In the genomic region with DNA sequence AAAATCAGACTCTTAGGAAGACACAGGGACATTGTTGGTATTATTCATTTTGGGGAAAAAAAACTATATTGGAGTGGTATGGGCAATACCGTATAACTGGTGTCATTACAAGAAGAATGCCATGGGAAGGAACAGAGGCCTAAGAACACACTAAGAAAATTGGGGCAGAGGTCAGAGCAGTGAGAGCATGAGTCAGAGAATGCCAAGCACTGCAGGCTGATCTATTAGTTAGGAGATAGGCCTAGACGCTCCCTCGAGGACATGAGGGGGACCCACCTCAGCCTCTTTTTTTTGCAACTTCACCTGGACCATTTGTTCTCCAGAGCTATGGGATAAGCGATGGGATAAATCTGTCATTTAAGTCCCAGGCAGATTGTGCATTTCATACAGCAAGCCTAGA, we compare ENCODE assay signal across 24 mouse cellular contexts. TPM values are rescaled to one million over a fixed set of nuclear protein-coding genes. Genes with fewer than 3 reads are reported as not detected.
"Had no signal": no experiment of that assay in that cellular context is flagged by ENCODE, and none has a peak within 500 bp of the region (broad histone marks: within the 10 kb centered on the region; RNA-seq: fewer than 3 reads in every experiment).

No protein-coding gene starts in this region.

- DNase-seq: gastrocnemius, postnatal 10 days; gastrocnemius, postnatal 25 days; heart, adult 18-20 months; heart, postnatal 10 days; heart, postnatal 4 days; kidney, adult 18-20 months; kidney, adult 8-10 months; kidney, postnatal 10 days; kidney, postnatal 25 days; kidney, postnatal 4 days; liver; liver, embryonic 13.5 days; liver, postnatal 0 days had no signal

RNA-seq across cellular contexts. Expression of a gene that starts 36.9 kb away (rescaled TPM):
- total RNA-seq: gastrocnemius, postnatal 10 days; gastrocnemius, postnatal 25 days; gastrocnemius, postnatal 4 days; granulocyte monocyte progenitor cell, adult 5-6 weeks; heart, adult 18-20 months; heart, adult 8-10 months; heart, postnatal 10 days; heart, postnatal 25 days; heart, postnatal 4 days had no signal
- polyA plus RNA-seq: heart, embryonic 14.5 days; intestine, embryonic 15.5 days; intestine, postnatal 0 days; limb, embryonic 10.5 days; limb, embryonic 12.5 days; liver, embryonic 11.5 days; liver, embryonic 13.5 days; liver, embryonic 15.5 days; liver, postnatal 0 days had no signal
